ENCODE assay signal across 15 mouse cellular contexts in the genomic region with DNA sequence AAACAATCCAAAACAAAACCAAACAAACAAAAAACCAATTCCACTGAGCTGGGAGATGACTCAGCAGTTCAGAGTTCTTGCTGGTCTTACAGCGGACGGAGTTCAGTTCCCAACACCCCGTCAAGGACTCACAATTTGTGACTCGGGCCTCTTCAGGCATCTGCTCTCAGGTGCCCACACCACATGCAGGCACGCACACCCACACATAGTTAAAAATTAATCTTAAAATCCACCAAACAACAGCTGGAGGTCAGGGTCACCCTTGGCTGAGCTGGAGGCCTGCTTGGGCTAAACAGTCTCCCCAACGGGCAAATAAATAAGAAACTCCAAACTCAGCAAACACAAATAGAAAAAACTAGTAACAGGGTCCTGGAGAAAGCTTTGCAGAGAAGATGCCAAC. TPM values are rescaled to one million over a fixed set of nuclear protein-coding genes. Genes with fewer than 3 reads are reported as not detected.
A peak's percentile ranks its signal among the peaks of the same experiment; 100 is the strongest.
DNase-seq lines count a peak whose midpoint lies in the region; ATAC-seq lines count a peak whose summit lies in the region.
"Had no signal": no experiment of that assay in that cellular context is flagged by ENCODE, and none has a peak within 500 bp of the region (broad histone marks: within the 10 kb centered on the region; RNA-seq: fewer than 3 reads in every experiment).

No protein-coding gene starts in this region.

- peaks cover 32% of the 10 kb centered on the region for H3K36me3 ChIP-seq in stomach, embryonic 14.5 days (ENCODE audit: control insufficient read depth, insufficient read depth, low read length)
- peaks cover 46% of the 10 kb centered on the region for H3K36me3 ChIP-seq in hindbrain, embryonic 14.5 days (replicated peaks; ENCODE audit: control insufficient read depth, insufficient read depth)

- no peak overlapping the region for H3K9ac ChIP-seq in stomach, embryonic 14.5 days (replicated peaks; ENCODE audit: low read depth, low read length)
- no peak overlapping the region for H3K9ac ChIP-seq in hindbrain, embryonic 14.5 days

- no peaks in the 10 kb centered on the region for H3K9me3 ChIP-seq in stomach, embryonic 14.5 days (ENCODE audit: control insufficient read depth, low read depth, low read length)
- H3K9me3 ChIP-seq in hindbrain, embryonic 14.5 days (ENCODE audit: control insufficient read depth, low read length), result no peaks in the 10 kb centered on the region

- peak; percentile 24 for DNase-seq in adrenal gland, postnatal 14 days
- no peak for DNase-seq in adrenal gland, postnatal 36 days
- peak; percentile 83 for DNase-seq in kidney, adult 18-20 months
- DNase-seq in kidney, postnatal 4 days, result peak; percentile 53 to 72
- no peak for DNase-seq in hindbrain, embryonic 14.5 days (ENCODE audit: low spot score)
- DNase-seq: heart, postnatal 36 days; lung, postnatal 10 days; right cerebral cortex, postnatal 25 days had no signal

- no peak overlapping the region for H3K4me3 ChIP-seq in stomach, embryonic 14.5 days (ENCODE audit: low read depth, low read length)
- H3K4me3 ChIP-seq in hindbrain, embryonic 14.5 days (replicated peaks; ENCODE audit: low read length), result no peak overlapping the region

- H3K27ac ChIP-seq in stomach, embryonic 14.5 days (ENCODE audit: low read length), result peak overlapping the region; percentile 63; the same call in 1 of the 2 replicates
- H3K27ac ChIP-seq in hindbrain, embryonic 14.5 days, result no peak overlapping the region

- H3K4me1 ChIP-seq in stomach, embryonic 14.5 days (ENCODE audit: control insufficient read depth, insufficient read depth, low read length), result 0 out of 2 replicates have a peak, but pooled peaks cover 2% of the 10 kb centered on the region
- H3K4me1 ChIP-seq in hindbrain, embryonic 14.5 days (replicated peaks; ENCODE audit: control insufficient read depth, insufficient read depth, low read length), result no peaks in the 10 kb centered on the region

- ATAC-seq in stomach, embryonic 14.5 days (ENCODE audit: insufficient number of reproducible peaks, insufficient read depth, low FRiP score, low read depth), result no peak
- no peak for ATAC-seq in erythroid progenitor cell, adult 5-6 weeks (replicated peaks; ENCODE audit: low FRiP score, poor library complexity, severe bottlenecking)
- ATAC-seq in CD4-positive, CD25-positive, alpha-beta regulatory T cell, adult 4 months, result no peak
- no peak for ATAC-seq in hindbrain, embryonic 14.5 days (ENCODE audit: low FRiP score)

- no peak overlapping the region for H3K4me2 ChIP-seq in stomach, embryonic 14.5 days (replicated peaks; ENCODE audit: low read depth, low read length)
- H3K4me2 ChIP-seq in hindbrain, embryonic 14.5 days (replicated peaks), result no peak overlapping the region

- H3K27me3 ChIP-seq in stomach, embryonic 14.5 days (ENCODE audit: control insufficient read depth, insufficient read depth, low read length), result no peaks in the 10 kb centered on the region
- H3K27me3 ChIP-seq in hindbrain, embryonic 14.5 days (ENCODE audit: control insufficient read depth, insufficient read depth, low read length), result no peaks in the 10 kb centered on the region

- 64% methylated on average over 6 of the region's 6 CpGs for WGBS in stomach, embryonic 14.5 days
- WGBS in hindbrain, embryonic 14.5 days, result 86% methylated on average over 6 of the region's 6 CpGs

RNA-seq across cellular contexts. Expression of a gene that starts 17.5 kb away (rescaled TPM):
- 0.41 TPM in 1 of 2 replicates, not detected in the other for total RNA-seq in adrenal gland, postnatal 14 days (2021)
- under 1 TPM in 1 of 2 experiments, not detected in 1; 0.36 TPM for total RNA-seq in adrenal gland, postnatal 36 days (2021)
- polyA plus RNA-seq in stomach, embryonic 14.5 days (2014; fragmentation: Nextera tagmentation; extraction: Ambion mirVana), result 201 TPM in 1 of 2 replicates, not detected in the other
- total RNA-seq in erythroid progenitor cell, adult 5-6 weeks (2015; ENCODE audit: low replicate concordance), result not detected in 2 replicates
- total RNA-seq in erythroid progenitor cell, adult 5-6 weeks (2017; ENCODE audit: low replicate concordance), result not detected in 2 replicates
- not detected for polyA plus RNA-seq in CD4-positive, CD25-positive, alpha-beta regulatory T cell, adult 4 months (2017; shearing (Covaris generic))
- polyA plus RNA-seq in hindbrain, embryonic 14.5 days (2014; fragmentation: Nextera tagmentation; extraction: Ambion mirVana), result not detected in 2 replicates
- total RNA-seq: common myeloid progenitor, adult 5-6 weeks; granulocyte monocyte progenitor cell, adult 5-6 weeks; heart, postnatal 36 days; left cerebral cortex, postnatal 14 days; neutrophil, adult 5-6 weeks had no signal

RNA-seq across cellular contexts. Expression of a gene that starts 35.3 kb away (rescaled TPM):
- 59.6 and 67.1 TPM in 2 replicates for total RNA-seq in adrenal gland, postnatal 14 days (2021)
- 10 to 100 TPM; 68.5 to 75.7 TPM for total RNA-seq in adrenal gland, postnatal 36 days (2021)
- polyA plus RNA-seq in stomach, embryonic 14.5 days (2014; fragmentation: Nextera tagmentation; extraction: Ambion mirVana), result 43.5 and 46.5 TPM in 2 replicates
- total RNA-seq in erythroid progenitor cell, adult 5-6 weeks (2015; ENCODE audit: low replicate concordance), result not detected in 2 replicates
- 0.64 TPM in 1 of 2 replicates, not detected in the other for total RNA-seq in erythroid progenitor cell, adult 5-6 weeks (2017; ENCODE audit: low replicate concordance)
- under 1 TPM; 0.27 to 0.42 TPM for polyA plus RNA-seq in CD4-positive, CD25-positive, alpha-beta regulatory T cell, adult 4 months (2017; shearing (Covaris generic))
- polyA plus RNA-seq in hindbrain, embryonic 14.5 days (2014; fragmentation: Nextera tagmentation; extraction: Ambion mirVana), result 49.1 and 52.1 TPM in 2 replicates
- total RNA-seq: common myeloid progenitor, adult 5-6 weeks; granulocyte monocyte progenitor cell, adult 5-6 weeks had no signal

Comparison
In these comparisons a context has a peak if more than half of its experiments do, and no peak if none do; other contexts are left out.
1. DNase-seq: peak in adrenal gland, postnatal 14 days (single experiment), kidney, adult 18-20 months (single experiment) and kidney, postnatal 4 days (2 of 2); none in adrenal gland, postnatal 36 days (0 of 2) and hindbrain, embryonic 14.5 days (single experiment).
2. RNA of a gene that starts 35.3 kb away (total RNA-seq): 68.5 to 75.7 TPM in adrenal gland, postnatal 36 days and 59.6 to 67.1 TPM in adrenal gland, postnatal 14 days; 0.64 TPM in erythroid progenitor cell, adult 5-6 weeks; every median in the first group is over 10 times any median in the second.